Mouse (Mus musculus) embryonic facial prominence, embryonic 14.5 days (tissue): ENCODE results near the gene Col6a5. TPM values are rescaled to one million over a fixed set of nuclear protein-coding genes. Genes with fewer than 3 reads are reported as not detected.

ENCODE experiments used
- ATAC-seq: fragments of 200-750 bp; cut with Nextera tagmentation; 2 replicates; pipeline ENCODE4 v1.8.0; 2017; ENCODE audit warnings: low read depth, moderate number of reproducible peaks, moderate TSS enrichment
- DNase-seq: peaks from one replicate; pipeline ENCODE4 v3.0.0-alpha.2; 2015; ENCODE audit warnings: low spot score
- H3K27ac ChIP-seq: fragments of 300-500 bp; sonication (generic); replicated peaks from 2 replicates; pipeline ENCODE4 v1.5.1; 2014; ENCODE audit warnings: low read depth, mild to moderate bottlenecking, low read length, moderate library complexity
- H3K27me3 ChIP-seq: fragments of 300-500 bp; sonication (generic); replicated peaks from 2 replicates; pipeline ENCODE4 v1.6.1; 2014; ENCODE audit warnings: low read length; ENCODE audit not compliant: control insufficient read depth, insufficient read depth
- H3K36me3 ChIP-seq: fragments of 300-500 bp; sonication (generic); 2 replicates; pipeline ENCODE4 v1.6.1; 2014; ENCODE audit warnings: low read length, mixed read lengths; ENCODE audit not compliant: control insufficient read depth, insufficient read depth
- H3K4me1 ChIP-seq: fragments of 300-500 bp; sonication (generic); 2 replicates; pipeline ENCODE4 v1.6.1; 2014; ENCODE audit warnings: antibody characterized with exemption, low read length; ENCODE audit not compliant: control insufficient read depth, insufficient read depth
- H3K4me2 ChIP-seq: fragments of 300-500 bp; sonication (generic); 2 replicates; pipeline ENCODE4 v1.6.1; 2014; ENCODE audit warnings: low read depth, mild to moderate bottlenecking, low read length, moderate library complexity, mixed read lengths
- H3K4me3 ChIP-seq: fragments of 300-500 bp; sonication (generic); 2 replicates; pipeline ENCODE4 v1.5.1; 2014; ENCODE audit warnings: low read depth, mild to moderate bottlenecking, low read length
- H3K9ac ChIP-seq: fragments of 300-500 bp; sonication (generic); 2 replicates; pipeline ENCODE4 v1.6.1; 2014; ENCODE audit warnings: low read depth, mild to moderate bottlenecking, low read length, moderate library complexity, mixed read lengths
- H3K9me3 ChIP-seq: fragments of 300-500 bp; sonication (generic); 2 replicates; pipeline ENCODE4 v1.6.1; 2016; ENCODE audit warnings: low read length; ENCODE audit not compliant: control insufficient read depth
- WGBS: fragments of 180-500 bp; shearing (Covaris S2); extraction: QIAGEN DNeasy Blood & Tissue Kit; methylation state at CpG from one replicate; pipeline ENCODE4 v1.1.7; 2014; 5-methylcytosine and 5-hydroxymethylcytosine counted together
- polyA plus RNA-seq: library from polyadenylated mRNA; unstranded; fragments of >200 nt; fragmentation: Nextera tagmentation; extraction: Ambion mirVana; gene quantifications from 2 replicates; pipeline ENCODE4 v1.2.1, GENCODE M21; 2014

Col6a5 gene
- polyA plus RNA-seq, 1 experiment from 2014 or later = 0.17 TPM

DNA sequence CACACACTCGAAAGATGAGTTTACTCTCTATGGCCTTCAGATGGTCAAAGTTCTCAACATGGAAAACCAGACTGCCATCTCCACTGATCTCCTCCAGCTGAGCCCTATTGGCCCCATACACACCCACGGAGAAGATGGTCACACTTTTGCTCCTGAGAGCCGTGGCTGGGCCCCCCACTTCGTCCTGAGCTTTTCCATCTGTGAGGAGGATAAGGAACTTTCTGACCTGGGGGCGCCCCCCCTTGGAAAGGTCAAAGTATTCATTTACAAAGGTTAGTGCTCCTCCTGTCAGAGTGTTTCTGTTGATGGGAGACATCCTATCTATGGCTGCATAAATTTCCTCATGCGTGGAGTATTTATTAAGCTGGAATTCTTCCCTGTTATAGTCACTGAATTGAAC lies 26.6 kb downstream of the Col6a5 start:
- H3K4me3 ChIP-seq = no peak overlapping the region
- no peaks in the 10 kb centered on the region for H3K27me3 ChIP-seq
- WGBS = 51% methylated on average over 6 of the region's 6 CpGs
- H3K9ac ChIP-seq = no peak overlapping the region
- no peaks in the 10 kb centered on the region for H3K9me3 ChIP-seq
- H3K4me1 ChIP-seq = no peaks in the 10 kb centered on the region
- ATAC-seq (no peak), DNase-seq (no peak)
- no peak overlapping the region for H3K27ac ChIP-seq
- no peak overlapping the region for H3K4me2 ChIP-seq
- no peaks in the 10 kb centered on the region for H3K36me3 ChIP-seq

DNA sequence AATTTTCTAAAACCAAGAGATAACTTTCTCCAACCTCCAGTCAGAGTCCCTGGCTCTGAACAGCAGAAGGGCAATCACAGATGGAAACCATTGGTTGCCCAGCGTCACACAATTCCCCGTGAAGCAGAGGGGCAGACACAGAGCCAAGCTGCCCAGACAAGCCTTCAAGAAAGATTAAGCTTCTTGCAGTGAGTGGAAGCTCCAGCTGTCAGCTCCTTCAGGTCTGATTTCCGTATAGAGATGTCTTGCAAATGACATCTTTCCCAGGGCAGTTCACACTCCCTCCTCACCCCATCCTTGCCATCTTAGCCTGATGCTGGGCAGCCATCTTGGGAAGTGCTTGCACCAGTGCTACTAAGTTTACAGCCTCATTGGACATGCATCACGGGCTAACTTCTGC lies 31.2 kb downstream of the Col6a5 start:
- H3K27ac ChIP-seq = no peak overlapping the region
- no peak overlapping the region for H3K4me3 ChIP-seq
- no peak for ATAC-seq
- DNase-seq = no peak
- no peaks in the 10 kb centered on the region for H3K27me3 ChIP-seq
- H3K4me1 ChIP-seq = no peaks in the 10 kb centered on the region
- H3K36me3 ChIP-seq = no peaks in the 10 kb centered on the region
- H3K9ac ChIP-seq = no peak overlapping the region
- H3K9me3 ChIP-seq = no peaks in the 10 kb centered on the region
- H3K4me2 ChIP-seq = no peak overlapping the region
- WGBS = 34% methylated on average over 4 of the region's 4 CpGs

DNA sequence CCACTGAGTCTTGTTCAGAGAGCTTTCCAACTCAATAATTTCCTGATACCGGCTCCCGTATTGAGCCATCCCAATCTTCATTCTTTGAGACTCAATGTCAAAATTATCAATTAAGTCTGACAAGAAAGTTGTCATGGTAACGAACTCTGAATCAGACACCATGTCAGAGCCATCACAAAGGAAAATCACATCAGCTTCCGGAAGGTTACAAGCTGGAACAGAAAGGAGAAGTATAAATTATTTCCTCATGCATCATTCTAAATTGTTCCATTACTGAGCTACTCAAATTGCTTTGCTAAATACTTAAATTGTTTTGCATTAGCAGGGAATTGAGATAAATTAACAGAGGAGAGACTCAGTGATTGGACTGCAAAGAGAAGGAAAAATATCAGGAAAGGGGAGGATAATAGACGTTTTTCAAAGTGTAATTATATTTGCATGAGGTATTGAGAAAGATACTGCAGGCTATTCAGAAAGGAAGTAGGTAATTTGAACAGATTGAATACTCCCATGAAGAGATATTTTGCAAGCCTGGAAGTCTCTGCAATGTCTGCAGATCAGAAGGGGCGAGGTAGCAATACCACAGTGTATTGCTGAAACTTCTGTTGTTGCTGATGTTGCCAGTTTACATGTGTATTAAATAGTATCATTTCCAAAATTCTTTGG lies 31.9 kb downstream of the Col6a5 start:
- Histone ChIP-seq H3K4me2 (no peak overlapping the region), H3K4me1 (no peaks in the 10 kb centered on the region), H3K36me3 (no peaks in the 10 kb centered on the region), H3K9me3 (no peaks in the 10 kb centered on the region), H3K27ac (no peak overlapping the region), H3K27me3 (no peaks in the 10 kb centered on the region), H3K9ac (no peak overlapping the region), H3K4me3 (no peak overlapping the region)
- ATAC-seq (no peak), DNase-seq (no peak)
- 49% methylated on average over 6 of the region's 6 CpGs for WGBS

- Histone ChIP-seq H3K4me1 (no peaks in the 10 kb centered on the region), H3K9me3 (no peaks in the 10 kb centered on the region), H3K9ac (no peak overlapping the region), H3K4me3 (no peak overlapping the region), H3K4me2 (no peak overlapping the region), H3K27ac (no peak overlapping the region), H3K27me3 (no peaks in the 10 kb centered on the region), H3K36me3 (no peaks in the 10 kb centered on the region)
- no peak for DNase-seq
- WGBS = 75% methylated on average over 2 of the region's 2 CpGs
- ATAC-seq = no peak
These were observed 36.8 kb downstream of the Col6a5 start for GRCm38 (mm10) chr9:105923659-105924058.

GRCm38 (mm10) chr9:105915186-105915585 lies 45.3 kb downstream of the Col6a5 start:
- WGBS = 34% methylated on average over 4 of the region's 4 CpGs
- DNase-seq (no peak), ATAC-seq (no peak)
- H3K9ac ChIP-seq = no peak overlapping the region
- no peak overlapping the region for H3K4me2 ChIP-seq
- H3K27me3 ChIP-seq = no peaks in the 10 kb centered on the region
- H3K4me1 ChIP-seq = no peaks in the 10 kb centered on the region
- H3K36me3 ChIP-seq = no peaks in the 10 kb centered on the region
- no peak overlapping the region for H3K4me3 ChIP-seq
- no peaks in the 10 kb centered on the region for H3K9me3 ChIP-seq
- H3K27ac ChIP-seq = no peak overlapping the region

DNA sequence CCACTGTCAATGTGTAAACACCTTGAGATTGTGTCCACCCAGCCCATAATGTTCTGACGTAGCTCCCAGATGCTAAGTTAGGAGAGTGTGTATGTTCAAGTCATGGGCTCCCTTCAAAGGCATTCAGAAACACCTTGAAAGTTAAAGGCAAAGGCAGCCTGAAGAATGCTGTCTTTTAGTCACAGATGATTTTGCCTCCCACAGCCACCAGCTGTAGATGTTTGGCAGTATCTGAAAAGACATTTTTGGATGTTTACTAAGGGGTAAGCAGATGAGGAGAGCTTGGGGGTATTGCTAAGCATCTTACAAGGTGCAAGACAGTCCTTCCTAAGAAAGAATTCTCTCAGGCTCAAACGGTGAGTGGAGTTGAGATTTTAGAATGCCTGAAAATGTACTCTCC lies 50.3 kb downstream of the Col6a5 start:
- Histone ChIP-seq H3K27me3 (no peaks in the 10 kb centered on the region), H3K4me3 (no peak overlapping the region), H3K9ac (no peak overlapping the region), H3K4me2 (no peak overlapping the region), H3K4me1 (no peaks in the 10 kb centered on the region), H3K9me3 (0 out of 2 replicates have a peak, but pooled peaks cover 4% of the 10 kb centered on the region), H3K36me3 (no peaks in the 10 kb centered on the region), H3K27ac (no peak overlapping the region)
- ATAC-seq (no peak), DNase-seq (no peak)
- 88% methylated on average over 2 of the region's 2 CpGs for WGBS

DNA sequence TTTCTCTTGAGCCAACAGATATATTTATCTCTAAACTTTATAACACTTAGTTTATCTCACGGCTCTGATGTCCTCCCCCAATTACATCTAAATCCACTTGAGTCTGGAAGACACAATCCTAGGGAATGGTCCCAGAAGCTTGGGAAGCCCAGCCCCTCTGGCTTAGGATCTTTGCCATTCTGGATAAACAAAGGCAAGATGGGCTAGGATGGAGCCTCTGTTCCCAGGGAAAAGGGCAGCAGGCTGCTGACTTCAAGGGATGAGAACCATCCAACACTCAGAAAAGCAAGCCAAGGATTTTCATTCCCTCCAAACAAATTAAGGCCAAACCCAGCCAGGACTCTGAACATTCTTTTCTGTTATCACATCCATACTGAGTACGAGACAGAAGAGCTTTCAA lies 51.1 kb downstream of the Col6a5 start:
- H3K9me3 ChIP-seq = 0 out of 2 replicates have a peak, but pooled peaks cover 4% of the 10 kb centered on the region
- 81% methylated on average over 2 of the region's 2 CpGs for WGBS
- H3K36me3 ChIP-seq = no peaks in the 10 kb centered on the region
- H3K4me2 ChIP-seq = no peak overlapping the region
- no peak overlapping the region for H3K9ac ChIP-seq
- H3K27me3 ChIP-seq = no peaks in the 10 kb centered on the region
- DNase-seq (no peak), ATAC-seq (no peak)
- no peaks in the 10 kb centered on the region for H3K4me1 ChIP-seq
- H3K27ac ChIP-seq = no peak overlapping the region
- H3K4me3 ChIP-seq = no peak overlapping the region

- Histone ChIP-seq H3K36me3 (no peaks in the 10 kb centered on the region), H3K4me1 (no peaks in the 10 kb centered on the region), H3K9ac (no peak overlapping the region), H3K27me3 (no peaks in the 10 kb centered on the region), H3K4me3 (no peak overlapping the region), H3K4me2 (no peak overlapping the region), H3K9me3 (0 out of 2 replicates have a peak, but pooled peaks cover 4% of the 10 kb centered on the region), H3K27ac (no peak overlapping the region)
- DNase-seq (no peak), ATAC-seq (no peak)
- 79% methylated on average over 6 of the region's 6 CpGs for WGBS
These were observed 53.0 kb downstream of the Col6a5 start for GRCm38 (mm10) chr9:105907411-105907810.

- H3K9me3 ChIP-seq = no peaks in the 10 kb centered on the region
- ATAC-seq = no peak
- DNase-seq = peak; percentile 23
These were observed 72.9 kb downstream of the Col6a5 start for GRCm38 (mm10) chr9:105887521-105887920.

More at GRCm38 (mm10) chr9:105887521-105887920, 72.9 kb downstream of the Col6a5 start:
- no peak overlapping the region for H3K4me2 ChIP-seq
- no peak overlapping the region for H3K27ac ChIP-seq
- H3K27me3 ChIP-seq = no peaks in the 10 kb centered on the region
- no peak overlapping the region for H3K9ac ChIP-seq
- H3K36me3 ChIP-seq = no peaks in the 10 kb centered on the region
- H3K4me1 ChIP-seq = no peaks in the 10 kb centered on the region
- WGBS = 33% methylated on average over 2 of the region's 2 CpGs
- no peak overlapping the region for H3K4me3 ChIP-seq
